Mouse (Mus musculus) ES-Bruce4 (cell line): ENCODE data around the gene Sec24c. TPM values are rescaled to one million over a fixed set of nuclear protein-coding genes. Genes with fewer than 3 reads are reported as not detected.

Experiments
- H3K27ac ChIP-seq: 2 replicates; pipeline ENCODE4 v1.5.1; 2012; ENCODE audit warnings: low read length, inconsistent platforms; ENCODE audit not compliant: insufficient read depth
- H3K27me3 ChIP-seq: 2 replicates; pipeline ENCODE4 v1.6.1; 2012; ENCODE audit warnings: mild to moderate bottlenecking, low read length, inconsistent platforms; ENCODE audit not compliant: control insufficient read depth, poor library complexity, insufficient read depth, severe bottlenecking
- H3K36me3 ChIP-seq: 2 replicates; pipeline ENCODE4 v1.6.1; 2012; ENCODE audit warnings: inconsistent platforms, mild to moderate bottlenecking, low read length, moderate library complexity; ENCODE audit not compliant: control insufficient read depth, poor library complexity, insufficient read depth, severe bottlenecking
- H3K4me1 ChIP-seq: one replicate; pipeline ENCODE4 v1.8.1; 2011; ENCODE audit warnings: low read length; ENCODE audit not compliant: control insufficient read depth, insufficient read depth
- H3K4me3 ChIP-seq: 2 replicates; pipeline ENCODE4 v1.5.1; 2011; ENCODE audit warnings: low read depth, mild to moderate bottlenecking, low read length
- H3K9ac ChIP-seq: 2 replicates; pipeline ENCODE4 v1.6.1; 2012; ENCODE audit warnings: low read depth, mild to moderate bottlenecking, inconsistent platforms; ENCODE audit not compliant: poor library complexity, severe bottlenecking
- H3K9me3 ChIP-seq: replicated peaks from 2 replicates; pipeline ENCODE4 v1.6.1; 2012; ENCODE audit warnings: mild to moderate bottlenecking, low read length, inconsistent platforms; ENCODE audit not compliant: control insufficient read depth, poor library complexity, insufficient read depth, severe bottlenecking
- CTCF ChIP-seq: IDR thresholded peaks from one replicate; pipeline ENCODE4 v1.8.1; 2011; ENCODE audit warnings: low read depth, low read length
- EP300 ChIP-seq: IDR thresholded peaks from 2 replicates; pipeline ENCODE4 v1.6.1; 2011; ENCODE audit warnings: low read depth, low read length; ENCODE audit not compliant: insufficient read depth
- POLR2A ChIP-seq: IDR thresholded peaks from one replicate; pipeline ENCODE4 v1.8.1; 2011; ENCODE audit warnings: low read length; ENCODE audit not compliant: insufficient read depth
- polyA plus RNA-seq: library from polyadenylated mRNA; stranded (reverse); fragments of >200 nt; gene quantifications from 2 replicates; pipeline ENCODE4 v1.2.4, GENCODE M21; 2011; ENCODE audit warnings: low read depth; ENCODE audit not compliant: missing spikeins, insufficient read depth, insufficient read length

Sec24c gene
- polyA plus RNA-seq, 1 experiment = 133 TPM

- H3K4me1 ChIP-seq = no peaks in the 10 kb centered on the region
- TF ChIP-seq EP300 (no peak), CTCF (no peak), POLR2A (no peak)
- no peaks in the 10 kb centered on the region for H3K36me3 ChIP-seq
- peak within 1 kb of the TSS; percentile 75 for H3K9ac ChIP-seq
- H3K27ac ChIP-seq = no peak within 1 kb of the TSS
- H3K4me3 ChIP-seq = peak within 1 kb of the TSS; percentile 75
- H3K27me3 ChIP-seq = no peaks in the 10 kb centered on the region
- H3K9me3 ChIP-seq = no peaks in the 10 kb centered on the region
These were observed 33.4 kb downstream of the Sec24c start, which contains the start of gene Zswim8 for GRCm38 (mm10) chr14:20707201-20708190. Gene Zswim8 (plus strand): TSS chr14:20707552.

- TF ChIP-seq CTCF (no peak), EP300 (no peak), POLR2A (no peak)
These were observed 34.1 kb downstream of the Sec24c start for GRCm38 (mm10) chr14:20708239-20708638.

GRCm38 (mm10) chr14:20713832-20714231 lies 39.7 kb downstream of the Sec24c start:
- TF ChIP-seq EP300 = no peak
- TF ChIP-seq POLR2A = no peak
- no peak for TF ChIP-seq CTCF
- Histone ChIP-seq H3K27ac (no peak overlapping the region), H3K4me3 (peak overlapping the region; percentile 42), H3K36me3 (no peaks in the 10 kb centered on the region), H3K9ac (peak overlapping the region; percentile 34; the same call in 1 of the 2 replicates), H3K4me1 (no peaks in the 10 kb centered on the region), H3K27me3 (no peaks in the 10 kb centered on the region), H3K9me3 (no peaks in the 10 kb centered on the region)

More at GRCm38 (mm10) chr14:20708239-20708638, 34.1 kb downstream of the Sec24c start:
- no peaks in the 10 kb centered on the region for H3K27me3 ChIP-seq
- no peaks in the 10 kb centered on the region for H3K36me3 ChIP-seq
- H3K27ac ChIP-seq = no peak overlapping the region
- H3K9ac ChIP-seq = peak overlapping the region; percentile 75; the same call in 1 of the 2 replicates
- peak overlapping the region; percentile 75 for H3K4me3 ChIP-seq
- H3K4me1 ChIP-seq = no peaks in the 10 kb centered on the region
- no peaks in the 10 kb centered on the region for H3K9me3 ChIP-seq

- Histone ChIP-seq H3K9ac (no peak overlapping the region), H3K36me3 (no peaks in the 10 kb centered on the region), H3K27ac (no peak overlapping the region), H3K4me1 (no peaks in the 10 kb centered on the region), H3K9me3 (no peaks in the 10 kb centered on the region), H3K27me3 (no peaks in the 10 kb centered on the region), H3K4me3 (no peak overlapping the region)
- TF ChIP-seq CTCF = no peak
- no peak for TF ChIP-seq POLR2A
- TF ChIP-seq EP300 = no peak
These were observed 44.3 kb downstream of the Sec24c start for GRCm38 (mm10) chr14:20718443-20718842.

GRCm38 (mm10) chr14:20719767-20720166 lies 45.7 kb downstream of the Sec24c start:
- Histone ChIP-seq H3K36me3 (no peaks in the 10 kb centered on the region), H3K27me3 (no peaks in the 10 kb centered on the region), H3K27ac (no peak overlapping the region), H3K9me3 (no peaks in the 10 kb centered on the region), H3K9ac (no peak overlapping the region), H3K4me1 (no peaks in the 10 kb centered on the region), H3K4me3 (no peak overlapping the region)
- TF ChIP-seq CTCF (no peak), POLR2A (no peak), EP300 (no peak)

- Histone ChIP-seq H3K4me3 (no peak overlapping the region), H3K9me3 (no peaks in the 10 kb centered on the region), H3K36me3 (no peaks in the 10 kb centered on the region), H3K9ac (no peak overlapping the region), H3K27me3 (no peaks in the 10 kb centered on the region), H3K4me1 (no peaks in the 10 kb centered on the region), H3K27ac (no peak overlapping the region)
- TF ChIP-seq EP300 (no peak), POLR2A (no peak), CTCF (no peak)
These were observed 47.3 kb downstream of the Sec24c start for GRCm38 (mm10) chr14:20721371-20721770.
